Mouse (Mus musculus): ENCODE measurements around the gene Clybl. TPM values are rescaled to one million over a fixed set of nuclear protein-coding genes. Genes with fewer than 3 reads are reported as not detected.

Clybl gene
- polyA plus RNA-seq, 1 experiment from 2014 or later = 21.0 TPM

GRCm38 (mm10) chr14:122283959-122284358 lies 102.5 kb downstream of the Clybl start:
- peaks cover 28% of the 10 kb centered on the region for H3K27me3 ChIP-seq
- WGBS = 93% methylated on average over 5 of the region's 5 CpGs
- ATAC-seq = no peak
- no peak overlapping the region for H3K4me2 ChIP-seq
- H3K27ac ChIP-seq = no peak overlapping the region
- no peak overlapping the region for H3K4me3 ChIP-seq
- H3K4me1 ChIP-seq = peaks cover 33% of the 10 kb centered on the region
- H3K36me3 ChIP-seq (ENCODE audit: poor library complexity, severe bottlenecking) = no peaks in the 10 kb centered on the region
- H3K9me3 ChIP-seq (replicated peaks) = no peaks in the 10 kb centered on the region
- H3K9ac ChIP-seq = no peak overlapping the region

- Histone ChIP-seq H3K4me3 (no peak overlapping the region), H3K36me3 (ENCODE audit: poor library complexity, severe bottlenecking) (no peaks in the 10 kb centered on the region), H3K9me3 (replicated peaks) (no peaks in the 10 kb centered on the region), H3K27ac (no peak overlapping the region), H3K4me2 (no peak overlapping the region), H3K4me1 (peaks cover 14% of the 10 kb centered on the region), H3K9ac (no peak overlapping the region), H3K27me3 (peaks cover 12% of the 10 kb centered on the region)
- WGBS = 42% methylated on average over 4 of the region's 4 CpGs
- no peak for ATAC-seq
Observed at GRCm38 (mm10) chr14:122296399-122296798, 114.9 kb downstream of the Clybl start.

GRCm38 (mm10) chr14:122296864-122297263 lies 115.4 kb downstream of the Clybl start:
- ATAC-seq = no peak
- Histone ChIP-seq H3K9me3 (replicated peaks) (no peaks in the 10 kb centered on the region), H3K4me1 (peaks cover 9% of the 10 kb centered on the region), H3K27ac (no peak overlapping the region), H3K27me3 (peaks cover 12% of the 10 kb centered on the region), H3K4me3 (no peak overlapping the region), H3K4me2 (no peak overlapping the region), H3K9ac (no peak overlapping the region), H3K36me3 (ENCODE audit: poor library complexity, severe bottlenecking) (no peaks in the 10 kb centered on the region)
- 7% methylated on average over 2 of the region's 2 CpGs for WGBS

GRCm38 (mm10) chr14:122297386-122298109 lies 116.0 kb downstream of the Clybl start:
- no peak overlapping the region for H3K4me2 ChIP-seq
- H3K9ac ChIP-seq = no peak overlapping the region
- ATAC-seq = no peak
- H3K36me3 ChIP-seq (ENCODE audit: poor library complexity, severe bottlenecking) = no peaks in the 10 kb centered on the region
- peaks cover 11% of the 10 kb centered on the region for H3K27me3 ChIP-seq
- 5% methylated on average over 11 of the region's 11 CpGs for WGBS
- no peaks in the 10 kb centered on the region for H3K9me3 ChIP-seq (replicated peaks)
- H3K4me3 ChIP-seq = no peak overlapping the region
- H3K4me1 ChIP-seq = peaks cover 8% of the 10 kb centered on the region
- H3K27ac ChIP-seq = no peak overlapping the region

- WGBS = 79% methylated on average over 11 of the region's 11 CpGs
- Histone ChIP-seq H3K9ac (no peak overlapping the region), H3K27me3 (peaks cover 13% of the 10 kb centered on the region), H3K9me3 (replicated peaks) (no peaks in the 10 kb centered on the region), H3K4me2 (no peak overlapping the region), H3K27ac (no peak overlapping the region), H3K36me3 (ENCODE audit: poor library complexity, severe bottlenecking) (no peaks in the 10 kb centered on the region), H3K4me1 (peaks cover 12% of the 10 kb centered on the region), H3K4me3 (no peak overlapping the region)
- ATAC-seq = no peak
Observed at GRCm38 (mm10) chr14:122300261-122300660, 118.8 kb downstream of the Clybl start.

GRCm38 (mm10) chr14:122303821-122304220 lies 122.3 kb downstream of the Clybl start:
- no peaks in the 10 kb centered on the region for H3K9me3 ChIP-seq (replicated peaks)
- H3K27ac ChIP-seq = no peak overlapping the region
- 58% methylated on average over 1 of the region's 1 CpGs for WGBS
- no peaks in the 10 kb centered on the region for H3K36me3 ChIP-seq (ENCODE audit: poor library complexity, severe bottlenecking)
- H3K4me3 ChIP-seq = no peak overlapping the region
- no peak overlapping the region for H3K9ac ChIP-seq
- no peak for ATAC-seq
- 0 out of 2 replicates have a peak, but pooled peaks cover 4% of the 10 kb centered on the region for H3K4me1 ChIP-seq
- peaks cover 5% of the 10 kb centered on the region; the same call in 1 of the 2 replicates for H3K27me3 ChIP-seq
- H3K4me2 ChIP-seq = no peak overlapping the region

GRCm38 (mm10) chr14:122305132-122305531 lies 123.6 kb downstream of the Clybl start:
- Histone ChIP-seq H3K9ac (no peak overlapping the region), H3K27me3 (peaks cover 5% of the 10 kb centered on the region; the same call in 1 of the 2 replicates), H3K4me3 (no peak overlapping the region), H3K9me3 (replicated peaks) (no peaks in the 10 kb centered on the region), H3K4me1 (0 out of 2 replicates have a peak, but pooled peaks cover 4% of the 10 kb centered on the region), H3K36me3 (ENCODE audit: poor library complexity, severe bottlenecking) (no peaks in the 10 kb centered on the region), H3K4me2 (no peak overlapping the region), H3K27ac (no peak overlapping the region)
- WGBS = 64% methylated on average over 8 of the region's 8 CpGs
- no peak for ATAC-seq

GRCm38 (mm10) chr14:122312415-122312814 lies 130.9 kb downstream of the Clybl start:
- Histone ChIP-seq H3K27me3 (no peaks in the 10 kb centered on the region), H3K27ac (no peak overlapping the region), H3K4me1 (no peaks in the 10 kb centered on the region), H3K4me3 (no peak overlapping the region), H3K36me3 (ENCODE audit: poor library complexity, severe bottlenecking) (no peaks in the 10 kb centered on the region), H3K9me3 (replicated peaks) (peaks cover 7% of the 10 kb centered on the region; the same call in 1 of the 2 replicates), H3K4me2 (no peak overlapping the region), H3K9ac (no peak overlapping the region)
- 95% methylated on average over 6 of the region's 6 CpGs for WGBS
- no peak for ATAC-seq

- no peak for ATAC-seq
- H3K9ac ChIP-seq = no peak overlapping the region
- H3K4me3 ChIP-seq = no peak overlapping the region
- peaks cover 7% of the 10 kb centered on the region; the same call in 1 of the 2 replicates for H3K9me3 ChIP-seq (replicated peaks)
- WGBS = 93% methylated on average over 4 of the region's 4 CpGs
- H3K27me3 ChIP-seq = no peaks in the 10 kb centered on the region
- H3K36me3 ChIP-seq (ENCODE audit: poor library complexity, severe bottlenecking) = no peaks in the 10 kb centered on the region
- H3K27ac ChIP-seq = no peak overlapping the region
- no peak overlapping the region for H3K4me2 ChIP-seq
- H3K4me1 ChIP-seq = no peaks in the 10 kb centered on the region
Observed at GRCm38 (mm10) chr14:122313328-122313727, 131.8 kb downstream of the Clybl start.

- Histone ChIP-seq H3K27ac (no peak overlapping the region), H3K4me1 (no peaks in the 10 kb centered on the region), H3K4me2 (no peak overlapping the region), H3K36me3 (ENCODE audit: poor library complexity, severe bottlenecking) (no peaks in the 10 kb centered on the region), H3K27me3 (no peaks in the 10 kb centered on the region), H3K9me3 (replicated peaks) (peaks cover 7% of the 10 kb centered on the region; the same call in 1 of the 2 replicates), H3K4me3 (no peak overlapping the region), H3K9ac (no peak overlapping the region)
- no peak for ATAC-seq
- WGBS = 86% methylated on average over 12 of the region's 12 CpGs
Observed at GRCm38 (mm10) chr14:122315743-122316142, 134.2 kb downstream of the Clybl start.

- Histone ChIP-seq H3K9ac (no peak overlapping the region), H3K4me3 (no peak overlapping the region), H3K36me3 (ENCODE audit: poor library complexity, severe bottlenecking) (no peaks in the 10 kb centered on the region), H3K4me1 (peaks cover 13% of the 10 kb centered on the region; the same call in 1 of the 2 replicates), H3K27me3 (no peaks in the 10 kb centered on the region), H3K9me3 (replicated peaks) (no peaks in the 10 kb centered on the region), H3K27ac (no peak overlapping the region), H3K4me2 (no peak overlapping the region)
- ATAC-seq = no peak
- 36% methylated on average over 5 of the region's 5 CpGs for WGBS
Observed at GRCm38 (mm10) chr14:122322136-122322535, 140.6 kb downstream of the Clybl start.

- no peaks in the 10 kb centered on the region for H3K27me3 ChIP-seq
- H3K4me1 ChIP-seq = peaks cover 13% of the 10 kb centered on the region; the same call in 1 of the 2 replicates
- peak; percentile 97 for ATAC-seq
- no peak overlapping the region for H3K4me3 ChIP-seq
- no peaks in the 10 kb centered on the region for H3K36me3 ChIP-seq (ENCODE audit: poor library complexity, severe bottlenecking)
- no peak overlapping the region for H3K4me2 ChIP-seq
- WGBS = 49% methylated on average over 9 of the region's 9 CpGs
- H3K27ac ChIP-seq = no peak overlapping the region
- H3K9ac ChIP-seq = no peak overlapping the region
- H3K9me3 ChIP-seq (replicated peaks) = no peaks in the 10 kb centered on the region
Observed at GRCm38 (mm10) chr14:122323838-122324458, 142.4 kb downstream of the Clybl start.
